Mouse (Mus musculus) C2C12 (cell line): Measurements from ENCODE around the gene Ift52. TPM values are rescaled to one million over a fixed set of nuclear protein-coding genes. Genes with fewer than 3 reads are reported as not detected.

Experiments
- H3K27me3 ChIP-seq: one replicate; pipeline ENCODE4 v1.6.1; 2011; ENCODE audit not compliant: control insufficient read depth, insufficient read depth, insufficient read length
- H3K36me3 ChIP-seq: one replicate; pipeline ENCODE4 v1.6.1; 2011; ENCODE audit not compliant: control insufficient read depth, insufficient read depth
- H3K4me3 ChIP-seq: one replicate; pipeline ENCODE4 v1.5.1; 2011; ENCODE audit warnings: mild to moderate bottlenecking, control low read depth; ENCODE audit not compliant: poor library complexity, insufficient read depth, severe bottlenecking
- H3K79me2 ChIP-seq: one replicate; pipeline ENCODE4 v1.6.1; 2011; ENCODE audit not compliant: control insufficient read depth, insufficient read depth
- H3K79me3 ChIP-seq: one replicate; pipeline ENCODE4 v1.6.1; 2011; ENCODE audit warnings: low read depth, control low read depth
- H3ac ChIP-seq: one replicate; pipeline ENCODE3; 2011; ENCODE audit warnings: low read depth; ENCODE audit not compliant: control insufficient read depth, insufficient read length
- CEBPB ChIP-seq: IDR thresholded peaks from one replicate; pipeline ENCODE4 v1.6.1; 2011; ENCODE audit warnings: low read depth, mild to moderate bottlenecking, control low read depth, moderate library complexity
- CTCF ChIP-seq: IDR thresholded peaks from one replicate; pipeline ENCODE4 v1.5.1; 2011; ENCODE audit not compliant: control insufficient read depth, insufficient read depth, insufficient read length
- FOSL1 ChIP-seq: IDR thresholded peaks from one replicate; pipeline ENCODE4 v1.8.0; 2011; ENCODE audit warnings: mild to moderate bottlenecking, low read length; ENCODE audit not compliant: poor library complexity, insufficient read depth, severe bottlenecking
- MAX ChIP-seq: IDR thresholded peaks from one replicate; pipeline ENCODE4 v1.6.1; 2011; ENCODE audit warnings: mild to moderate bottlenecking, control low read depth
- MYOD1 ChIP-seq: IDR thresholded peaks from one replicate; pipeline ENCODE4 v1.6.1; 2011; ENCODE audit warnings: low read depth; ENCODE audit not compliant: control insufficient read depth, insufficient read length
- MYOG ChIP-seq: IDR thresholded peaks from one replicate; pipeline ENCODE4 v1.6.1; 2011; ENCODE audit not compliant: control insufficient read depth, insufficient read length; ENCODE audit errors: extremely low read depth
- USF1 ChIP-seq: IDR thresholded peaks from one replicate; pipeline ENCODE4 v1.6.1; 2011; ENCODE audit warnings: low read depth, mild to moderate bottlenecking, control low read depth, moderate library complexity
- polyA plus RNA-seq: library from polyadenylated mRNA; unstranded; fragments of >200 nt; fragmentation: generic; extraction: Trizol; gene quantifications from one replicate; pipeline ENCODE4 v1.2.1, GENCODE M21; 2012; ENCODE audit warnings: missing spikeins

Gene Ift52
- polyA plus RNA-seq, 1 experiment = 17.6 TPM

DNA sequence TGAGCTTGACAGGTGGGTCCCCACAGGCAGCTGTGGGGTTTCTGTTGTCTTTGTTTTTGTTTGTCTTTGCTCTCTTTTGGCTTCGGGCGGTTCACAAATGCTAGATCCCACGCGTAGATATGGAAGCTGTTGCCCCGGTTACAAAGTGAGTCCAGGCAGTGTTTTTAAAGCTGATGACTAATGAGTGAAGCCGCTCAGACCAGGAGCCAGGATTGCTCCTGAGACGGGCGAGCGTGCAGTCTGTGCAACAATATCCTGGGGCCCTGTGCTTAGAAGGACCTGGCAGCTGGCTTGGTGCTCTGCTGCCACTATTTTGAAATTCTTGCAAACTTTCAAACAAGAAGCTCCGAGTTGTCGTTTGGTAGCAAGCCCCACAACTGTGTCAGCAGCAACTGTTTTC is 43.5 kb upstream of the Ift52 start:
- H3K36me3 ChIP-seq = no peaks in the 10 kb centered on the region
- H3K27me3 ChIP-seq = no peaks in the 10 kb centered on the region
- H3K79me2 ChIP-seq = no peaks in the 10 kb centered on the region
- no peak overlapping the region for H3ac ChIP-seq
- H3K79me3 ChIP-seq = no peaks in the 10 kb centered on the region
- TF ChIP-seq MYOD1 = peak; percentile 4
- TF ChIP-seq FOSL1 = no peak
- no peak overlapping the region for H3K4me3 ChIP-seq

DNA sequence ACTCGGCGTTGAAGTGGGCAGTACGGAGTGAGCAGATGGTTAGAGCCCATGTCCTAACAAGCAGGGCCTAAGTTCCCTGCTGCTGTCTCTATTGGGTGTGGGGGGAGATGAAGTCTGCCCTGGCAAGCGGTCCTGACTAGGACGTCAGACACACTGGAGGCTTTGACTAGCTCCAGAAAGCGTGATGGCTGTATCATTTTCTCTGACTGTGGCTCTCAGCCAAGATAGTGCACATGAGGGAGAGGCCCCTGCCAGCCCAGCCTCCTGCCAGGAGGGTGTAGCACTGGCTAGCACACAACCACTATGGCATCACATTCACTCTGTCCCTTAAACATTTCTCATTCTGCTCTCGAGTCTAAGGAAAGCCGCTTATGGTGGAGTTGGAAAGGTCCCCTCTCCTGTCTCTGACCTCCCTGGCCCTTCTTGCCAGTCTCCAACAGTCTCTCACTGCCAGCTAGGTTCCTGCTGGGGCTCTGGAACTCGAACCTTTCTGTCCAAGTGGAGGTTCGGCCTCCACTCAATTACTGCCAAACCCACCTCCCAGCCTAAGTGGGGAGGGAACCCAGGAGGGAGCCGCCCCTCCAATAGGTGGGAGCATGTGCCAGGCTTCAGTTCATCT is 41.9 kb upstream of the Ift52 start:
- H3K79me3 ChIP-seq = no peaks in the 10 kb centered on the region
- H3K36me3 ChIP-seq = no peaks in the 10 kb centered on the region
- H3K27me3 ChIP-seq = no peaks in the 10 kb centered on the region
- no peak overlapping the region for H3ac ChIP-seq
- no peaks in the 10 kb centered on the region for H3K79me2 ChIP-seq
- no peak overlapping the region for H3K4me3 ChIP-seq
- TF ChIP-seq FOSL1 (no peak), MYOG (no peak), CTCF (no peak)

DNA sequence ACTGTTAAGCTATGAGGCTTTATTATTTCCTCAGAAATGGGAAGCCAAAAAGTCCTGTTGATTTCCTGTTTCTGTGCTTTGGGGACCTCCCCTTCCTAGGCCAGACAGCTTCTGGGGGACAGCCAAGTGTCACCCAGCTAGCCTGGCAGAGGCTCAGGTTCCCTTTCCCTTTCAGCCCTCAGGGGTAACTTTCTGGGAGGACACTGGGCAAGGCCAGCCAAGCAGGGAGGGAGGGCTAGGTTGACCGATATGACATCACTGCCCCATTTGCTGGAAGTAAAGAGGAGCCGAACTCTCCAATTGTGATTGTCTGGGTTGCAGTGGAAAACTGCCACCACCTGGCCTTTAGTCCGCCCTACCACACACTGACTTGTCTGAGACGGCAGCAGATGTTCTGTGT is 41.2 kb upstream of the Ift52 start:
- Histone ChIP-seq H3K27me3 (no peaks in the 10 kb centered on the region), H3K79me2 (no peaks in the 10 kb centered on the region), H3ac (no peak overlapping the region), H3K4me3 (no peak overlapping the region), H3K36me3 (no peaks in the 10 kb centered on the region), H3K79me3 (no peaks in the 10 kb centered on the region)
- TF ChIP-seq CTCF (no peak), USF1 (no peak), FOSL1 (no peak), CEBPB (no peak), MYOD1 (no peak), MYOG (no peak), MAX (no peak)

DNA sequence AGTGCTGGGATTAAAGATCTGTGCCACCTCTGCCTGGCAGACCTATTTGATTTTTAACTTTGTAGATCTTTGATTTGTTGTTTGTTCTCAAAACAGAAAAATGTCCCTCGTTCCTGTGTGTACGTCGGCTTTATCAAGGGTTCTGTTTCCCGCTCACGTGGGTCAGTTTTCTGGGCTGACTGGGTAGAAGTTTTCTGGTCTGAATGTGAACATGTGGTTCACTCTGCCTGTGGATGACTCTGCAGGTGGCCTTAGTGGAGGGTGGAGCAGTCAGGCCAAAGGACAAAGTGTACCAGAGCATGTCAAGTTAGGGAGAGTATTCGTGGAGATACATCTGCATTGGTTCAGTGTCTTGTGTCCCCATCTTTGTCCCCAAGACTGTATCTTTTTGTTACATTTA is 32.8 kb upstream of the Ift52 start:
- Histone ChIP-seq H3K4me3 (no peak overlapping the region), H3K36me3 (no peaks in the 10 kb centered on the region), H3K79me2 (no peaks in the 10 kb centered on the region), H3K27me3 (no peaks in the 10 kb centered on the region), H3ac (no peak overlapping the region), H3K79me3 (no peaks in the 10 kb centered on the region)
- TF ChIP-seq CEBPB (no peak), MAX (no peak), FOSL1 (no peak), MYOG (no peak), MYOD1 (no peak), USF1 (no peak), CTCF (no peak)

DNA sequence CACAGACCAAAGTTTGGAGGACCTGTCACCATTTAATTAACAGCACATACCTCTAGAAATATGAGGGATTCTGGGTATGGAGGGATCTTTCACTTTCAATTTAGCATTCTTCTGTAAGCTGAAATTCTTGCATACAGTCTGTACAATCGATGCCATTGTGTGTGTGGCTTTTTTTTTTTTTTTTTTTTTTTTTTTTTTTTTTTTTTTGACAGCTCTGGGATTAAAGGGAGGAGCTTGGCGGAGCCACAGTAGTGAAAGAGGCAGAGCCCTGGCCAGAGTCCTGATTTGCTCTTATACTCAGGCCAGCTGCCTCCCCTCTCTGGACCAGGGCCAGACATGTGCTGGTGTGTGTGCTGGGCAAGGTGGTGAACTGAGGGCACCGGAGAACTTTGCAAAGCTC is 31.2 kb upstream of the Ift52 start:
- H3K4me3 ChIP-seq = no peak overlapping the region
- no peaks in the 10 kb centered on the region for H3K79me2 ChIP-seq
- no peak overlapping the region for H3ac ChIP-seq
- no peaks in the 10 kb centered on the region for H3K79me3 ChIP-seq
- TF ChIP-seq CTCF = no peak
- peak; percentile 22 for TF ChIP-seq MAX
- H3K27me3 ChIP-seq = no peaks in the 10 kb centered on the region
- no peaks in the 10 kb centered on the region for H3K36me3 ChIP-seq

DNA sequence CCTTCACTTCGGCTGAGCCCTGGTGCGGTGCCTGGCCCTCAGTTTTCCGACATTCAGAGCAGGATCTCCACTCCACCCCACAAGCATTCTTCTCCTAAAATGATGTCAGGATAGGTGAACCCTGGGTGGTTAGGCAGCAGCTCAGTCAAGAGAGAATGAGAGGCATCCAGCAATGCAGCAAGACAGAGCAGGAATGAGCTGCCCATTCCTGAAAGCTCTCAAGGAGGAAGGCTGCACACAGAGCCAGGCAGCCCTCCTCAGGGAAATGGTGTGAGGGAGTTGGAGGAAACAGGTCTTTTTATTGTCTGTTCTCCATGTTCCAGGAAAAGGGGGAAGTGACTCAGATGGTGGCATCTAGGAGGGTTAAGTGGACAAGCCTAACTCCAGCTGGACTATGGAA is 30.4 kb upstream of the Ift52 start:
- no peaks in the 10 kb centered on the region for H3K36me3 ChIP-seq
- no peak overlapping the region for H3K4me3 ChIP-seq
- H3K79me2 ChIP-seq = no peaks in the 10 kb centered on the region
- no peaks in the 10 kb centered on the region for H3K79me3 ChIP-seq
- no peaks in the 10 kb centered on the region for H3K27me3 ChIP-seq
- TF ChIP-seq MYOD1 (no peak), MAX (no peak), CTCF (no peak), FOSL1 (no peak), USF1 (no peak), MYOG (no peak), CEBPB (no peak)
- no peak overlapping the region for H3ac ChIP-seq
